Mouse (Mus musculus) gastrocnemius, postnatal 25 days (tissue): ENCODE results near the gene Rell1. TPM values are rescaled to one million over a fixed set of nuclear protein-coding genes. Genes with fewer than 3 reads are reported as not detected.
"Not testable (repeated sequence)": the region's sequence is repeated elsewhere in the genome, so short reads cannot be mapped to it uniquely, and the experiment has no call there.

Experiments
- DNase-seq: peaks from one replicate; pipeline ENCODE4 v3.0.0; 2022
- total RNA-seq, 2 experiments: library from RNA; stranded (reverse); gene quantifications; 1 replicate in 1 of 2; 2 replicates in 1 of 2; pipeline ENCODE4 v1.2.3; 2021

The Rell1 gene
- total RNA-seq, 2 experiments from 2014 or later = 8.2 to 9.4 TPM

- DNase-seq = not testable (repeated sequence)
Observed at GRCm38 (mm10) chr5:63897001-63897819, 71.5 kb downstream of the Rell1 start.

- no peak for DNase-seq
Observed at GRCm38 (mm10) chr5:63891912-63892311, 76.8 kb downstream of the Rell1 start.

- DNase-seq = no peak
Observed at GRCm38 (mm10) chr5:63891241-63891640, 77.5 kb downstream of the Rell1 start.

- no peak for DNase-seq
Observed at GRCm38 (mm10) chr5:63887111-63887510, 81.6 kb downstream of the Rell1 start.

- DNase-seq = no peak
Observed at GRCm38 (mm10) chr5:63886709-63887108, 82.0 kb downstream of the Rell1 start.

GRCm38 (mm10) chr5:63886292-63886691 lies 82.4 kb downstream of the Rell1 start:
- DNase-seq = no peak

- DNase-seq = no peak
Observed at GRCm38 (mm10) chr5:63879026-63879425, 89.7 kb downstream of the Rell1 start.

- DNase-seq = no peak
Observed at GRCm38 (mm10) chr5:63876081-63876480, 92.6 kb downstream of the Rell1 start.

- DNase-seq = no peak
Observed at GRCm38 (mm10) chr5:63874880-63875279, 93.8 kb downstream of the Rell1 start.

- DNase-seq = no peak
Observed at GRCm38 (mm10) chr5:63872176-63872932, 96.3 kb downstream of the Rell1 start.

- DNase-seq = no peak
Observed at GRCm38 (mm10) chr5:63867421-63867820, 101.3 kb downstream of the Rell1 start.

GRCm38 (mm10) chr5:63858901-63859300 lies 109.8 kb downstream of the Rell1 start:
- no peak for DNase-seq

Other genes with a start within 250 kb of the Rell1 start
- gene 0610040J01Rik, start 156.5 kb downstream of the Rell1 start, total RNA-seq = 1 to 10 TPM; 2.8 to 4.2 TPM
- gene Pgm2, start 124.1 kb upstream of the Rell1 start, total RNA-seq = 1 to 10 TPM; 2.8 TPM
- gene Tbc1d1, start 187.4 kb upstream of the Rell1 start, total RNA-seq = 10 to 100 TPM; 39.3 to 77.3 TPM